Mouse (Mus musculus): ENCODE results near the gene Dennd5b. TPM values are rescaled to one million over a fixed set of nuclear protein-coding genes. Genes with fewer than 3 reads are reported as not detected.

The Dennd5b gene
- total and polyA plus RNA-seq, 3 experiments = 0.65 to 1.3 TPM; not detected in 1

DNA sequence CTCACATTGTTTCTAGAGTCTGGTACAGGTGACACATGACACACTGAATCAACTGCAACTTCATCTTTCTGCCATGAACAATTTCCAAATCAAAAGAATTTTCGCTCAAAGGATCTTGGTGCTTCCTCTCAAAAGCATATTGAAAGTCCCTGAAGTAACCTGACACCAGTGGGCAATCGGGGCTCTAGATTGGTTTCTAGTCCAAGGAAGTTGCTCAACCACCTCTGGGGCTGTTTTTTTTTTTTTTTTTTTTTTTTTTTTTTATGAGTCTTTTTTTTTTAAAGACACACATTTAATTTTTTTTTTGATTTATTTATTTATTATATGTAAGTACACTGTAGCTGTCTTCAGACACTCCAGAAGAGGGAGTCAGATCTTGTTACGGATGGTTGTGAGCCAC is 121.0 kb downstream of the Dennd5b start:
- no peak for TF ChIP-seq JUND (IDR thresholded peaks at IDR 0.05; ENCODE audit: low read depth, low read length)
- TF ChIP-seq E2F4 (IDR thresholded peaks at IDR 0.05; ENCODE audit: borderline replicate concordance, low read depth, low read length) = no peak
- TF ChIP-seq USF1 (IDR thresholded peaks at IDR 0.05; ENCODE audit: low read depth, low read length) = no peak
- no peak for TF ChIP-seq SIN3A (IDR thresholded peaks at IDR 0.05; ENCODE audit: low read length)
- Histone ChIP-seq H3K4me3 (ENCODE audit: control insufficient read depth in 1 of 2, insufficient read depth in 1 of 2, low read depth in 2 of 2, low read length in 2 of 2) (no peak overlapping the region), H3K9me3 (replicated peaks; ENCODE audit: insufficient read depth, low read length) (no peaks in the 10 kb centered on the region), H3K4me1 (ENCODE audit: control insufficient read depth in 1 of 2, insufficient read depth in 2 of 2, low read length in 2 of 2) (no peaks in the 10 kb centered on the region), H3K36me3 (ENCODE audit: control insufficient read depth in 1 of 2, insufficient read depth in 2 of 2, low read length in 2 of 2) (no peaks in the 10 kb centered on the region), H3K79me2 (ENCODE audit: control insufficient read depth, insufficient read depth, low read length, poor library complexity) (no peaks in the 10 kb centered on the region), H3K27me3 (ENCODE audit: control insufficient read depth in 1 of 2, insufficient read depth in 2 of 2, low read length in 2 of 2) (no peaks in the 10 kb centered on the region), H3K27ac (ENCODE audit: control insufficient read depth, low read depth, low read length) (no peak overlapping the region), H3K9ac (ENCODE audit: control insufficient read depth, low read depth, low read length, poor library complexity, severe bottlenecking) (no peak overlapping the region)
- DNase-seq (ENCODE audit: low read depth, low spot score) = no peak

DNA sequence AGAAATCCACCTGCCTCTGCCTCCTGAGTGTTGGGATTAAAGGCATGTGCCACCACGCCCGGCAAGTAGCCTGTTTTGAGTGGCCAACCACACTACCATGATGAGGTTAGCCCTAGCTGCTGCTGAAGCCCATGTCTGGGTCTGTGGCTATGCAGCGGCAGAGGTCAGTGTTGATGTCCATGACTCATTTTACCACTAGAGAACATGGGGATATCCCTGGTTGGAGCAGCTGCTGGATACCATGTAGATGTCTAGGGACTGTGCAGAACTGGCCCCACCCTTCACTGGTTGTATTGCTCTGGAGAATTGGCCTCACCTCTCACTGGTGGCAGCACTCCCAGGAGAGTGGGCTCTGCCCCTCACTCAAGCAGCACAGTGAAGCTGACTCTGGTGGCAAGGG is 126.4 kb downstream of the Dennd5b start:
- H3K36me3 ChIP-seq (ENCODE audit: control insufficient read depth in 1 of 2, insufficient read depth in 2 of 2, low read length in 2 of 2) = no peaks in the 10 kb centered on the region
- no peaks in the 10 kb centered on the region; a peak in 1 of 4 replicates for H3K27me3 ChIP-seq (ENCODE audit: control insufficient read depth in 1 of 2, insufficient read depth in 2 of 2, low read length in 2 of 2)
- H3K9ac ChIP-seq (ENCODE audit: control insufficient read depth, low read depth, low read length, poor library complexity, severe bottlenecking) = no peak overlapping the region
- no peak for TF ChIP-seq POLR2AphosphoS5 (IDR thresholded peaks at IDR 0.05; ENCODE audit: borderline replicate concordance, low read depth, low read length)
- TF ChIP-seq TAL1 (IDR thresholded peaks at IDR 0.05; ENCODE audit: low read length) = no peak
- TF ChIP-seq GATA1 (IDR thresholded peaks at IDR 0.05; ENCODE audit: low read depth, low read length) = no peak
- TF ChIP-seq JUND (IDR thresholded peaks at IDR 0.05; ENCODE audit: low read depth, low read length) = no peak
- TF ChIP-seq E2F4 (IDR thresholded peaks at IDR 0.05; ENCODE audit: borderline replicate concordance, low read depth, low read length) = no peak
- no peak for TF ChIP-seq SMC3 (IDR thresholded peaks at IDR 0.05; ENCODE audit: low read depth, low read length)
- TF ChIP-seq ELF1 (IDR thresholded peaks at IDR 0.05; ENCODE audit: low read depth, low read length) = no peak
- no peak for TF ChIP-seq BHLHE40 (IDR thresholded peaks at IDR 0.05; ENCODE audit: borderline replicate concordance, low read depth, low read length)
- TF ChIP-seq GABPA (IDR thresholded peaks at IDR 0.05; ENCODE audit: low read depth, low read length) = no peak
- TF ChIP-seq ZNF384 (IDR thresholded peaks at IDR 0.05; ENCODE audit: low read depth, low read length) = no peak
- no peak for TF ChIP-seq NRF1 (IDR thresholded peaks at IDR 0.05; ENCODE audit: insufficient read depth, low read depth, low read length, poor library complexity, severe bottlenecking)
- no peak for TF ChIP-seq POLR2A (IDR thresholded peaks at IDR 0.05; ENCODE audit: control insufficient read depth in 1 of 2, insufficient read depth in 1 of 2, low read depth in 1 of 2, low read length in 2 of 2, poor library complexity in 1 of 2)
- H3K9me3 ChIP-seq (replicated peaks; ENCODE audit: insufficient read depth, low read length) = no peaks in the 10 kb centered on the region
- DNase-seq (ENCODE audit: low read depth, low spot score) = no peak
- H3K79me2 ChIP-seq (ENCODE audit: control insufficient read depth, insufficient read depth, low read length, poor library complexity) = no peaks in the 10 kb centered on the region
- H3K4me3 ChIP-seq (ENCODE audit: control insufficient read depth in 1 of 2, insufficient read depth in 1 of 2, low read depth in 2 of 2, low read length in 2 of 2) = no peak overlapping the region
- no peak overlapping the region for H3K27ac ChIP-seq (ENCODE audit: control insufficient read depth, low read depth, low read length)
- H3K4me1 ChIP-seq (ENCODE audit: control insufficient read depth in 1 of 2, insufficient read depth in 2 of 2, low read length in 2 of 2) = no peaks in the 10 kb centered on the region

DNA sequence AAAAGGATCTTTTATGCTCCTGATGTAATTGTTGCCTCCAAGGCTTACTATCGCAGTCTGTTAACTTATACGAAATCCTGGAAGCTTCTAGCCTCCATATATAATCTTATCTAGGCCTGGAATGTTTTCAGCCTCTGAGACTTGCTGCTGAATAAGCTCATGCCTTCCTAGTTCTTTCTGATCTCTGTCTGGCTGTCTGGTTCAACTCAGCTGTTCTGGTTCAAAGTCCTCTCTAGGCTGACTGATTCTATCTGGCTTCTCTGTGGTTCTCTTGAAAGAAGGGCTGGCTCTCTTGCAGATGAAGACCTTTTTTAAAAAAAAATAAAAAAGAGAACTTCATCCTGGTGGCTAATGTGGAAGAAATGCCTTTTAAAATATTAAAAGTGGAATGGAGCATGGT is 128.6 kb downstream of the Dennd5b start:
- no peak for TF ChIP-seq MAZ (IDR thresholded peaks at IDR 0.05; ENCODE audit: low read depth, low read length)
- TF ChIP-seq TBP (IDR thresholded peaks at IDR 0.05; ENCODE audit: low read depth, low read length) = no peak
- no peaks in the 10 kb centered on the region for H3K36me3 ChIP-seq (ENCODE audit: control insufficient read depth in 1 of 2, insufficient read depth in 2 of 2, low read length in 2 of 2)
- no peak overlapping the region for H3K27ac ChIP-seq (ENCODE audit: control insufficient read depth, low read depth, low read length)
- H3K4me3 ChIP-seq (ENCODE audit: control insufficient read depth in 1 of 2, insufficient read depth in 1 of 2, low read depth in 2 of 2, low read length in 2 of 2) = no peak overlapping the region
- no peaks in the 10 kb centered on the region for H3K79me2 ChIP-seq (ENCODE audit: control insufficient read depth, insufficient read depth, low read length, poor library complexity)
- H3K9me3 ChIP-seq (replicated peaks; ENCODE audit: insufficient read depth, low read length) = no peaks in the 10 kb centered on the region
- no peaks in the 10 kb centered on the region for H3K4me1 ChIP-seq (ENCODE audit: control insufficient read depth in 1 of 2, insufficient read depth in 2 of 2, low read length in 2 of 2)
- H3K27me3 ChIP-seq (ENCODE audit: control insufficient read depth in 1 of 2, insufficient read depth in 2 of 2, low read length in 2 of 2) = peaks cover 0 to 3% of the 10 kb centered on the region in 2 experiments; a peak in 2 of 4 replicates
- H3K9ac ChIP-seq (ENCODE audit: control insufficient read depth, low read depth, low read length, poor library complexity, severe bottlenecking) = no peak overlapping the region
- no peak for DNase-seq (ENCODE audit: low read depth, low spot score)

Measured in MEL (cell line).